Mouse (Mus musculus) heart, adult 2 months (tissue): Measurements from ENCODE around the gene Lcmt1.

Source experiments
- CTCF ChIP-seq: fragments of 200-600 bp; IDR thresholded peaks from 2 replicates; pipeline ENCODE4 v1.8.1; 2022; ENCODE audit warnings: antibody characterized with exemption, mild to moderate bottlenecking, moderate library complexity
- EP300 ChIP-seq: fragments of 200-500 bp; IDR thresholded peaks from 2 replicates; pipeline ENCODE4 v1.6.1; 2011; ENCODE audit warnings: low read depth, low read length, control low read depth; ENCODE audit not compliant: insufficient read depth
- POLR2A ChIP-seq: fragments of 200-500 bp; IDR thresholded peaks from 2 replicates; pipeline ENCODE4 v1.6.1; 2011; ENCODE audit warnings: mild to moderate bottlenecking, low read depth, low read length, control low read depth; ENCODE audit not compliant: insufficient read depth

- TF ChIP-seq CTCF = no peak
- TF ChIP-seq POLR2A = no peak
- no peak for TF ChIP-seq EP300
Observed at GRCm38 (mm10) chr7:123455088-123455487, 85.5 kb downstream of the Lcmt1 start.
